18 mouse cellular contexts compared by ENCODE assay signal in genomic region chr2:152763310-152763709, GRCm38 (mm10). TPM values are rescaled to one million over a fixed set of nuclear protein-coding genes. Genes with fewer than 3 reads are reported as not detected.
"Had no signal": no experiment of that assay in that cellular context is flagged by ENCODE, and none has a peak within 500 bp of the region (broad histone marks: within the 10 kb centered on the region; RNA-seq: fewer than 3 reads in every experiment).

No protein-coding gene starts in this region.

- ATAC-seq: liver, postnatal 0 days; midbrain, embryonic 13.5 days; midbrain, embryonic 15.5 days had no signal

- H3K9ac ChIP-seq: liver, embryonic 15.5 days; liver, postnatal 0 days; lung, embryonic 14.5 days; midbrain, embryonic 13.5 days; midbrain, embryonic 15.5 days; neural tube, embryonic 12.5 days; stomach, embryonic 15.5 days had no signal

- H3K4me2 ChIP-seq: liver, embryonic 11.5 days; liver, embryonic 15.5 days; lung, embryonic 14.5 days; midbrain, embryonic 11.5 days; midbrain, embryonic 13.5 days; midbrain, embryonic 15.5 days had no signal

- H3K27me3 ChIP-seq: midbrain, embryonic 13.5 days; neural tube, embryonic 12.5 days; stomach, embryonic 15.5 days had no signal

- DNase-seq: liver, postnatal 0 days; lung, embryonic 14.5 days; right cerebral cortex, postnatal 14 days; thymus, adult 2 months; thymus, postnatal 25 days; thymus, postnatal 4 days had no signal

- H3K36me3 ChIP-seq: liver, embryonic 15.5 days; midbrain, embryonic 13.5 days; midbrain, embryonic 15.5 days; neural tube, embryonic 12.5 days; stomach, embryonic 15.5 days had no signal

- H3K9me3 ChIP-seq: liver, embryonic 15.5 days; megakaryocyte, embryonic 14.5 days; midbrain, embryonic 13.5 days; midbrain, embryonic 15.5 days; neural tube, embryonic 12.5 days; stomach, embryonic 15.5 days had no signal

- H3K4me3 ChIP-seq: liver, embryonic 15.5 days; midbrain, embryonic 13.5 days; midbrain, embryonic 15.5 days; neural tube, embryonic 12.5 days; stomach, embryonic 15.5 days had no signal

- H3K27ac ChIP-seq: liver, embryonic 15.5 days; macrophage; midbrain, embryonic 13.5 days; midbrain, embryonic 15.5 days; neural tube, embryonic 12.5 days; stomach, embryonic 15.5 days; stomach, postnatal 0 days had no signal

RNA-seq across cellular contexts. Expression of gene Cox4i2, which starts 9.3 kb away (rescaled TPM):
- total RNA-seq: monocyte, adult 5-6 weeks; neutrophil, adult 5-6 weeks had no signal
- polyA plus RNA-seq: macrophage had no signal
